Mouse (Mus musculus): Measurements from ENCODE around the gene Manba.
"Not testable (repeated sequence)": the region's sequence is repeated elsewhere in the genome, so short reads cannot be mapped to it uniquely, and the experiment has no call there.

The Manba gene

GRCm38 (mm10) chr3:135485128-135485899 lies at the start of gene Manba:
TSS of gene Manba (plus strand) at chr3:135485611.
- DNase-seq, result peak; percentile 77 to 79

GRCm38 (mm10) chr3:135436901-135437616 lies 48.4 kb upstream of the Manba start:
- DNase-seq, result no peak

- DNase-seq, result peak; percentile 99
These were observed 47.5 kb upstream of the Manba start, which contains the start of gene Ube2d3 for GRCm38 (mm10) chr3:135437758-135438495. TSS of gene Ube2d3 (plus strand) at chr3:135438149.

GRCm38 (mm10) chr3:135438531-135438912 lies 46.9 kb upstream of the Manba start:
- DNase-seq, result peak; percentile 97 to 98

- DNase-seq, result peak; percentile 77 to 80
These were observed 46.4 kb upstream of the Manba start for GRCm38 (mm10) chr3:135438913-135439531.

GRCm38 (mm10) chr3:135439651-135440050 lies 45.8 kb upstream of the Manba start:
- peak in 1 of 2 experiments; percentile 18 for DNase-seq

GRCm38 (mm10) chr3:135440221-135440620 lies 45.2 kb upstream of the Manba start:
- peak; percentile 68 to 72 for DNase-seq

GRCm38 (mm10) chr3:135440621-135441020 lies 44.8 kb upstream of the Manba start:
- DNase-seq, result no peak

- no peak for DNase-seq
These were observed 40.5 kb upstream of the Manba start for GRCm38 (mm10) chr3:135444930-135445329.

- no peak for DNase-seq
These were observed 26.4 kb upstream of the Manba start for GRCm38 (mm10) chr3:135458981-135459380.

GRCm38 (mm10) chr3:135468402-135468801 lies 17.0 kb upstream of the Manba start:
- no peak for DNase-seq

- no peak for DNase-seq
These were observed 16.3 kb upstream of the Manba start for GRCm38 (mm10) chr3:135469146-135469545.

- DNase-seq, result no peak
These were observed 15.4 kb upstream of the Manba start for GRCm38 (mm10) chr3:135469974-135470373.

GRCm38 (mm10) chr3:135470823-135471222 lies 14.6 kb upstream of the Manba start:
- no peak for DNase-seq

GRCm38 (mm10) chr3:135475025-135475424 lies 10.4 kb upstream of the Manba start:
- DNase-seq, result no peak

GRCm38 (mm10) chr3:135476286-135476685 lies 9.1 kb upstream of the Manba start:
- DNase-seq, result no peak

- DNase-seq, result no peak
These were observed 8.4 kb upstream of the Manba start for GRCm38 (mm10) chr3:135476977-135477376.

GRCm38 (mm10) chr3:135479090-135479489 lies 6.3 kb upstream of the Manba start:
- DNase-seq, result not testable (repeated sequence)

GRCm38 (mm10) chr3:135480767-135481166 lies 4.6 kb upstream of the Manba start:
- no peak for DNase-seq

- DNase-seq, result no peak
These were observed 3.8 kb upstream of the Manba start for GRCm38 (mm10) chr3:135481608-135482007.

- DNase-seq, result not testable (repeated sequence)
These were observed 761 bp upstream of the Manba start for GRCm38 (mm10) chr3:135484650-135485049.

- no peak for DNase-seq
These were observed 460 bp downstream of the Manba start for GRCm38 (mm10) chr3:135485900-135486241.

GRCm38 (mm10) chr3:135486351-135486750 lies 940 bp downstream of the Manba start:
- DNase-seq, result no peak

Measured in B cell, adult 2 months (primary cell).